ENCODE assay signal across 18 mouse cellular contexts in genomic region chr2:73371530-73372335, GRCm38 (mm10). TPM values are rescaled to one million over a fixed set of nuclear protein-coding genes. Genes with fewer than 3 reads are reported as not detected.
DNase-seq lines count a peak whose midpoint lies in the region; ATAC-seq and TF ChIP-seq lines count a peak whose summit lies in the region.
"Had no signal": no experiment of that assay in that cellular context is flagged by ENCODE, and none has a peak within 500 bp of the region (broad histone marks: within the 10 kb centered on the region; RNA-seq: fewer than 3 reads in every experiment).

No protein-coding gene starts in this region.

- H3K9ac ChIP-seq in heart, embryonic 12.5 days = 0 out of 2 replicates have a peak overlapping the region, but pooled peaks have one; percentile 3
- peak overlapping the region; percentile 41; the same call in 1 of the 2 replicates for H3K9ac ChIP-seq in heart, embryonic 16.5 days (ENCODE audit: low read length)
- H3K9ac ChIP-seq in intestine, embryonic 15.5 days = no peak overlapping the region
- no peak overlapping the region for H3K9ac ChIP-seq in forebrain, embryonic 15.5 days (replicated peaks)
- H3K9ac ChIP-seq: embryonic facial prominence, embryonic 13.5 days; forebrain, embryonic 12.5 days; lung, embryonic 14.5 days; midbrain, embryonic 15.5 days; stomach, embryonic 15.5 days had no signal

- H3K4me3 ChIP-seq in heart, embryonic 12.5 days = no peak overlapping the region
- H3K4me3 ChIP-seq in spleen, adult 2 months (ENCODE audit: extremely low read depth, insufficient read depth, insufficient read length) = no peak overlapping the region
- no peak overlapping the region for H3K4me3 ChIP-seq in heart, embryonic 16.5 days (ENCODE audit: low read length)
- H3K4me3 ChIP-seq in intestine, embryonic 15.5 days (replicated peaks) = no peak overlapping the region
- no peak overlapping the region for H3K4me3 ChIP-seq in forebrain, embryonic 15.5 days
- H3K4me3 ChIP-seq: embryonic facial prominence, embryonic 13.5 days; forebrain, embryonic 12.5 days; midbrain, embryonic 15.5 days; stomach, embryonic 15.5 days had no signal

- TF ChIP-seq POLR2A in spleen, adult 2 months (IDR thresholded peaks at IDR 0.05; ENCODE audit: low read depth, low read length) = no peak

- H3K36me3 ChIP-seq in heart, embryonic 12.5 days = no peaks in the 10 kb centered on the region
- H3K36me3 ChIP-seq in spleen, adult 2 months (ENCODE audit: control insufficient read depth, insufficient read depth, low read length) = peaks cover 2% of the 10 kb centered on the region; the same call in 1 of the 2 replicates
- H3K36me3 ChIP-seq in heart, embryonic 16.5 days (ENCODE audit: control insufficient read depth, insufficient read depth) = no peaks in the 10 kb centered on the region
- H3K36me3 ChIP-seq in intestine, embryonic 15.5 days = no peaks in the 10 kb centered on the region
- H3K36me3 ChIP-seq in forebrain, embryonic 15.5 days = no peaks in the 10 kb centered on the region
- H3K36me3 ChIP-seq: forebrain, embryonic 12.5 days; midbrain, embryonic 15.5 days; stomach, embryonic 15.5 days had no signal

- no peak for TF ChIP-seq CTCF in spleen, adult 2 months (IDR thresholded peaks at IDR 0.05; ENCODE audit: extremely low read depth, insufficient read depth, insufficient read length, insufficient replicate concordance)

- peak overlapping the region; percentile 7; the same call in 1 of the 2 replicates for H3K4me2 ChIP-seq in heart, embryonic 12.5 days
- peak overlapping the region; percentile 36; the same call in 1 of the 2 replicates for H3K4me2 ChIP-seq in heart, embryonic 16.5 days (ENCODE audit: low read depth, low read length)
- H3K4me2 ChIP-seq in intestine, embryonic 15.5 days (replicated peaks) = no peak overlapping the region
- no peak overlapping the region for H3K4me2 ChIP-seq in forebrain, embryonic 15.5 days (replicated peaks)
- H3K4me2 ChIP-seq: embryonic facial prominence, embryonic 13.5 days; forebrain, embryonic 12.5 days; lung, embryonic 14.5 days; midbrain, embryonic 15.5 days; stomach, embryonic 15.5 days had no signal

- intact Hi-C loops in heart, postnatal 25 days (cut with DNase I) = no loop called here

- ATAC-seq in heart, embryonic 12.5 days (ENCODE audit: insufficient number of reproducible peaks, low FRiP score) = no peak
- peak; percentile 67 for ATAC-seq in heart, embryonic 16.5 days (replicated peaks; ENCODE audit: extremely low read depth, insufficient read depth, low FRiP score)
- ATAC-seq in intestine, embryonic 15.5 days = no peak
- ATAC-seq in forebrain, embryonic 15.5 days (replicated peaks) = no peak
- ATAC-seq: hindbrain, embryonic 16.5 days; midbrain, embryonic 15.5 days had no signal

- H3K9me3 ChIP-seq in heart, embryonic 12.5 days (replicated peaks) = no peaks in the 10 kb centered on the region
- no peaks in the 10 kb centered on the region for H3K9me3 ChIP-seq in heart, embryonic 16.5 days (replicated peaks; ENCODE audit: control insufficient read depth, low read length)
- H3K9me3 ChIP-seq in intestine, embryonic 15.5 days = no peaks in the 10 kb centered on the region
- no peaks in the 10 kb centered on the region for H3K9me3 ChIP-seq in forebrain, embryonic 15.5 days
- H3K9me3 ChIP-seq: embryonic facial prominence, embryonic 13.5 days; forebrain, embryonic 12.5 days; midbrain, embryonic 15.5 days; stomach, embryonic 15.5 days had no signal

- H3K27ac ChIP-seq in heart, embryonic 12.5 days (ENCODE audit: poor library complexity, severe bottlenecking) = peak overlapping the region; percentile 51; the same call in 1 of the 2 replicates
- peak overlapping the region; percentile 53 for H3K27ac ChIP-seq in spleen, adult 2 months (ENCODE audit: insufficient read depth, low read length)
- H3K27ac ChIP-seq in heart, embryonic 16.5 days (ENCODE audit: low read length) = peak overlapping the region; percentile 70
- no peak overlapping the region for H3K27ac ChIP-seq in intestine, embryonic 15.5 days
- H3K27ac ChIP-seq in forebrain, embryonic 15.5 days (replicated peaks) = no peak overlapping the region
- H3K27ac ChIP-seq: embryonic facial prominence, embryonic 13.5 days; forebrain, embryonic 12.5 days; midbrain, embryonic 15.5 days; stomach, embryonic 15.5 days had no signal

- H3K4me1 ChIP-seq in heart, embryonic 12.5 days (replicated peaks) = peaks cover 8% of the 10 kb centered on the region; the same call in 1 of the 2 replicates
- H3K4me1 ChIP-seq in spleen, adult 2 months (ENCODE audit: control insufficient read depth, insufficient read depth, insufficient read length) = peaks cover 10% of the 10 kb centered on the region; the same call in 1 of the 2 replicates
- peaks cover 4% of the 10 kb centered on the region for H3K4me1 ChIP-seq in heart, embryonic 16.5 days (ENCODE audit: control insufficient read depth, insufficient read depth, low read length)
- no peaks in the 10 kb centered on the region for H3K4me1 ChIP-seq in intestine, embryonic 15.5 days (replicated peaks)
- no peaks in the 10 kb centered on the region for H3K4me1 ChIP-seq in forebrain, embryonic 15.5 days
- H3K4me1 ChIP-seq: forebrain, embryonic 12.5 days; midbrain, embryonic 15.5 days; stomach, embryonic 15.5 days had no signal

- 0 out of 2 replicates have a peak, but pooled peaks cover 4% of the 10 kb centered on the region for H3K27me3 ChIP-seq in heart, embryonic 12.5 days (replicated peaks)
- no peaks in the 10 kb centered on the region for H3K27me3 ChIP-seq in spleen, adult 2 months (ENCODE audit: control insufficient read depth, insufficient read depth, low read length)
- H3K27me3 ChIP-seq in heart, embryonic 16.5 days (ENCODE audit: control insufficient read depth, insufficient read depth, low read length) = no peaks in the 10 kb centered on the region
- H3K27me3 ChIP-seq in intestine, embryonic 15.5 days (replicated peaks) = no peaks in the 10 kb centered on the region
- H3K27me3 ChIP-seq in forebrain, embryonic 15.5 days = no peaks in the 10 kb centered on the region
- H3K27me3 ChIP-seq: embryonic facial prominence, embryonic 13.5 days; forebrain, embryonic 12.5 days; midbrain, embryonic 15.5 days; stomach, embryonic 15.5 days had no signal

- 61% methylated on average over 9 of the region's 9 CpGs for WGBS in heart, embryonic 12.5 days
- 60% methylated on average over 9 of the region's 9 CpGs for WGBS in spleen, adult 2 months
- WGBS in heart, embryonic 16.5 days = 55% methylated on average over 9 of the region's 9 CpGs
- WGBS in intestine, embryonic 15.5 days = 73% methylated on average over 9 of the region's 9 CpGs
- 70% methylated on average over 9 of the region's 9 CpGs for WGBS in forebrain, embryonic 15.5 days

- DNase-seq in heart, postnatal 25 days (ENCODE audit: low spot score) = no peak
- DNase-seq in spleen, adult 2 months (ENCODE audit: low read depth in 1 of 2, low spot score in 2 of 2) = peak in 1 of 2 experiments; percentile 21
- no peak for DNase-seq in spleen, postnatal 4 days (ENCODE audit: low spot score in 2 of 2)
- DNase-seq in kidney, adult 18-20 months = no peak
- DNase-seq: cerebellum, postnatal 10 days; layer of hippocampus, adult 9-11 months; left cerebral cortex, postnatal 4 days; lung, embryonic 14.5 days; thymus, postnatal 36 days had no signal

RNA-seq across cellular contexts. Expression of gene Gpr155, which starts 14.6 kb away (rescaled TPM):
- 4.9 and 5.8 TPM in 2 replicates for polyA plus RNA-seq in heart, embryonic 12.5 days (2016; fragmentation: Nextera tagmentation; extraction: Ambion mirVana)
- total RNA-seq in heart, postnatal 25 days (2021) = 10 to 100 TPM in 1 of 2 experiments, 1 to 10 TPM in 1; 9.9 to 12.3 TPM
- 3.6 and 5.3 TPM in 2 replicates for polyA plus RNA-seq in spleen, adult 2 months (2012; rRNA removed)
- 6.2 and 6.7 TPM in 2 replicates for polyA plus RNA-seq in heart, embryonic 16.5 days (2015; fragmentation: Nextera tagmentation; extraction: Ambion mirVana)
- 11.8 and 12.3 TPM in 2 replicates for polyA plus RNA-seq in intestine, embryonic 15.5 days (2015; fragmentation: Nextera tagmentation; extraction: Ambion mirVana)
- polyA plus RNA-seq in forebrain, embryonic 15.5 days (2015; fragmentation: Nextera tagmentation; extraction: Ambion mirVana) = 10.9 and 11.2 TPM in 2 replicates

RNA-seq across cellular contexts. Expression of gene Cir1, which starts 59.2 kb away (rescaled TPM):
- 15.2 and 19.0 TPM in 2 replicates for polyA plus RNA-seq in heart, embryonic 12.5 days (2016; fragmentation: Nextera tagmentation; extraction: Ambion mirVana)
- total RNA-seq in heart, postnatal 25 days (2021) = 10 to 100 TPM; 13.4 to 14.7 TPM
- polyA plus RNA-seq in spleen, adult 2 months (2012; rRNA removed) = 1.3 and 1.5 TPM in 2 replicates
- polyA plus RNA-seq in heart, embryonic 16.5 days (2015; fragmentation: Nextera tagmentation; extraction: Ambion mirVana) = 13.3 and 14.2 TPM in 2 replicates
- polyA plus RNA-seq in intestine, embryonic 15.5 days (2015; fragmentation: Nextera tagmentation; extraction: Ambion mirVana) = 16.5 and 20.6 TPM in 2 replicates
- 28.5 and 30.5 TPM in 2 replicates for polyA plus RNA-seq in forebrain, embryonic 15.5 days (2015; fragmentation: Nextera tagmentation; extraction: Ambion mirVana)

RNA-seq across cellular contexts. Expression of gene Scrn3, which starts 59.3 kb away (rescaled TPM):
- polyA plus RNA-seq in heart, embryonic 12.5 days (2016; fragmentation: Nextera tagmentation; extraction: Ambion mirVana) = 14.9 and 16.5 TPM in 2 replicates
- total RNA-seq in heart, postnatal 25 days (2021) = 10 to 100 TPM; 19.0 to 21.7 TPM
- 2.3 and 2.9 TPM in 2 replicates for polyA plus RNA-seq in spleen, adult 2 months (2012; rRNA removed)
- 15.6 and 19.2 TPM in 2 replicates for polyA plus RNA-seq in heart, embryonic 16.5 days (2015; fragmentation: Nextera tagmentation; extraction: Ambion mirVana)
- polyA plus RNA-seq in intestine, embryonic 15.5 days (2015; fragmentation: Nextera tagmentation; extraction: Ambion mirVana) = 16.4 and 16.7 TPM in 2 replicates
- 8.5 and 9.3 TPM in 2 replicates for polyA plus RNA-seq in forebrain, embryonic 15.5 days (2015; fragmentation: Nextera tagmentation; extraction: Ambion mirVana)

Comparison
In these comparisons a context has a peak if more than half of its experiments do, and no peak if none do; other contexts are left out.
1. H3K27ac ChIP-seq: peak in heart, embryonic 12.5 days (single experiment), spleen, adult 2 months (single experiment) and heart, embryonic 16.5 days (single experiment); none in intestine, embryonic 15.5 days (single experiment) and forebrain, embryonic 15.5 days (single experiment).
2. H3K4me2 ChIP-seq: peak in heart, embryonic 12.5 days (single experiment) and heart, embryonic 16.5 days (single experiment); none in intestine, embryonic 15.5 days (single experiment) and forebrain, embryonic 15.5 days (single experiment).
3. H3K9ac ChIP-seq: peak in heart, embryonic 12.5 days (single experiment) and heart, embryonic 16.5 days (single experiment); none in intestine, embryonic 15.5 days (single experiment) and forebrain, embryonic 15.5 days (single experiment).